Mouse (Mus musculus) adrenal gland, postnatal 25 days (tissue): ENCODE measurements at regions not wholly inside any gene's neighbourhood (a gene's known extent, or its start where the extent isn't known, plus 50 kb on each side); places are given as distances from the start of the nearest gene placed in this dataset.

ENCODE experiments used
- DNase-seq: peaks from one replicate; pipeline ENCODE4 v3.0.0; 2021; ENCODE audit warnings: mixed read lengths

- no peak for DNase-seq
Measured at GRCm38 (mm10) chr12:109272101-109272500, 180.5 kb upstream of the Dlk1 start.

GRCm38 (mm10) chr12:109314850-109315249, 137.8 kb upstream of the Dlk1 start:
- no peak for DNase-seq

GRCm38 (mm10) chr12:109325986-109326385, 126.6 kb upstream of the Dlk1 start:
- DNase-seq = no peak

GRCm38 (mm10) chr12:109371327-109371726, 81.3 kb upstream of the Dlk1 start:
- no peak for DNase-seq

GRCm38 (mm10) chr12:109385794-109386193, 66.8 kb upstream of the Dlk1 start:
- DNase-seq = no peak

- DNase-seq = no peak
Measured at GRCm38 (mm10) chr12:109388791-109389190, 63.8 kb upstream of the Dlk1 start.

- no peak for DNase-seq
Measured at GRCm38 (mm10) chr12:109390388-109390920, 62.2 kb upstream of the Dlk1 start.

- DNase-seq = no peak
Measured at GRCm38 (mm10) chr12:109390978-109391377, 61.6 kb upstream of the Dlk1 start.

GRCm38 (mm10) chr12:109393326-109393725, 59.3 kb upstream of the Dlk1 start:
- DNase-seq = no peak

GRCm38 (mm10) chr12:109393795-109394194, 58.8 kb upstream of the Dlk1 start:
- peak; percentile 84 for DNase-seq

- no peak for DNase-seq
Measured at GRCm38 (mm10) chr12:109394396-109394795, 58.2 kb upstream of the Dlk1 start.

GRCm38 (mm10) chr12:109396614-109397013, 56.0 kb upstream of the Dlk1 start:
- DNase-seq = no peak

GRCm38 (mm10) chr12:109397175-109398058, 55.2 kb upstream of the Dlk1 start:
- no peak for DNase-seq

- DNase-seq = no peak
Measured at GRCm38 (mm10) chr12:109398473-109398872, 54.1 kb upstream of the Dlk1 start.

- no peak for DNase-seq
Measured at GRCm38 (mm10) chr12:109398951-109399350, 53.7 kb upstream of the Dlk1 start.

- DNase-seq = peak; percentile 77
Measured at GRCm38 (mm10) chr12:109399591-109399990, 53.0 kb upstream of the Dlk1 start.

GRCm38 (mm10) chr12:109400041-109400440, 52.6 kb upstream of the Dlk1 start:
- DNase-seq = no peak

- no peak for DNase-seq
Measured at GRCm38 (mm10) chr12:109400936-109401586, 51.6 kb upstream of the Dlk1 start.

GRCm38 (mm10) chr12:109401696-109402095, 50.9 kb upstream of the Dlk1 start:
- DNase-seq = no peak

GRCm38 (mm10) chr12:109402226-109402625, 50.4 kb upstream of the Dlk1 start:
- DNase-seq = peak; percentile 40
